Mouse (Mus musculus) testis, adult 2 months (tissue): ENCODE measurements around the gene Tspan18.

Source experiments
- CTCF ChIP-seq: fragments of 200-500 bp; IDR thresholded peaks from 2 replicates; pipeline ENCODE4 v1.5.1; 2012; ENCODE audit warnings: low read depth, mild to moderate bottlenecking, inconsistent platforms, low read length, moderate library complexity; ENCODE audit not compliant: control insufficient read depth, insufficient read depth, insufficient replicate concordance
- POLR2A ChIP-seq: fragments of 200-500 bp; IDR thresholded peaks from 2 replicates; pipeline ENCODE4 v1.6.1; 2012; ENCODE audit warnings: low read depth, mild to moderate bottlenecking, inconsistent platforms, low read length, moderate library complexity; ENCODE audit not compliant: control insufficient read depth

- no peak for TF ChIP-seq CTCF
- no peak for TF ChIP-seq POLR2A
These were observed 47.6 kb downstream of the Tspan18 start for GRCm38 (mm10) chr2:93286742-93287141.
